Mouse (Mus musculus) lung, postnatal 14 days (tissue): ENCODE measurements around the gene Tecta.

Experiments used
- DNase-seq: peaks from one replicate; pipeline ENCODE4 v3.0.0; 2021

The Tecta gene

DNA sequence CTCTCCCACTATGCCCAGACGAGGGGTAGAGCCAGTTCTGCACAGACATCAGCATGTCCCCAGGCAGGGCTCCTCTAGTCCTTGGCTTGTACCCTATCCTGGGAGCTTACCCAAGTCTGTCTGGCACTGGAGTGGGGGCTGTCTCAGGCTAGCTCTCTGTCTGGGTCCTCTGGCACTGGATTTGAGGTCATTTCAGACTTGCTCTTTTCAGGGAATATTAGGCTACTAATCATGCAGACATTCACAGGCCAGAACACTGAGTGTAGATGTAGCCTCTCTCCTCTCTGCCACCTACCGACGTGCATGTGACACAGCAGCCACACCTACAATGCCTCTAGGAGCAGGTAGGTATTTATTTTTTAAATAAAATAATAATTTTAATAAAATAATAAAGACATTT lies 82.4 kb downstream of the Tecta start:
- no peak for DNase-seq

DNA sequence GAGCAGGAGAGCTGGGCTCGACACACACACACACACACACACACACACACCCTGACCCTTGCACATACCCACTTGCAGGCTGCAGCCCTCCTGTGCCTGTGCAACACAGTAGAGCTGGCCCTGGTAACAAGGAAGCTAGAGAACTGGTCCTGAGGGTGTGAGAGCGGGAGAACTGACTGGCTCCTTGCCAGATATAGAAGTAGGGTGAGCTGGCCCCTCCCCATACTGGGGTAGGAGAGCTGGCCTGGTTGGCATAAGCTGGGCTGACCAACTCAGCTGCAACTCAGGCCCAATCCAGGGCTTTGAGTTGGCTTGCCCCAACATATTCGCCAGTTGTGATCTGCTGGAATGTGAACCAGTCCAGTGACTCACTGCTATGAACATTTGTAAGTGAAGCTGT lies 83.9 kb downstream of the Tecta start:
- no peak for DNase-seq

DNA sequence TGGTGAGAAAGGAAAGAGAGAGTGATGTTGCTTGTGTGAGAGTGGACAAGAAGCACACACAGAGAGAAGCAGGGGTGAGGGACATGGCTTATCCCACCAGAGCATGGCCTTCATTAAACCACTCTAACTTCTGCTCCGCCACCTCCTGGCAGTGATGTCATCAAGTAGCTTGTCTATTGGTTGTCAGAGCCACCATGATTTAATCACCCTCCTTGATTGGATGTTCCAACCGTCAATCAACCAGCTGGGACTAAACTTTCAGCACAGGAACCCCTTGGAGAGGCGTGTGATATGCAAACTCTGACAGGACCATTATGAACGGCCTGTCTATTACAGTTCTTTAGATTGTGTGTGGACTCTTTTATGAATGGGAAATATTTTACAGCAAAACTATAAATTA lies 84.8 kb downstream of the Tecta start:
- no peak for DNase-seq

DNA sequence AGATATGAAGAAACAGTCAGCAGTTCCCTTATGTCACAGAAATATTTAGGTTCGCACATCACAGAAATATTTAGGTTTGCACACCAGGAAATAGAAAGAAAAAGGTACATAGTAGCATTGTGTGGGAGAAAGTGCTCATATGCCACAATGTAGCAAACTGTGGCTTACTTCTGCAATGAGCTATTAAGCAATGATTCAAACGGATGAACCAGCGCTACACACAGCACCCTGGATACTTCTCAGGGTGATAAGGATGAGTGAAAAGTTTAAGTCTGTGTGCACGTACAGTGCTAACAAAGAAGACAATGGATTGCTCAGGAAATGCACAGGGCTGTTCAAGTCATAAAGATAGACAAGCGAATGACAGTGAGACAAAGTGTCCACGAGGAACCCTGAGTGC lies 85.3 kb downstream of the Tecta start:
- DNase-seq, result no peak

DNA sequence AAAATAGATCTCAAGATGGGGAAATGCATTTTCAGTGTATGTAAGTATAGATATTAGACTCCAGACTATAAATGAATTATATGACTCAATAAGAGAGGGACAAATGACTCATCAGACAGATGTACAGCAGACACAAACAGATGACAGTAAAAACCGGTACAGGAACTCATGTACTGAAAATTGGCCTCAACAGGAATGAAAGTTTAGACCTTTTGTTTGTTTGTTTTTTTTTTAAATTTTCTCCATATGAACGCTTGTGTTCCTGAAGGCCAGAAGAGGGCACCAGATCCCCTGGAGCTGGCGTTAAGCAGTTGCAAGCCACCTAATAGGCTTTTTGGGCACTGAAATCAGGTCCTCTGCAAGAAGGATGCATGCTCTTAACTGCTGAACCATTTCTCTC lies 85.9 kb downstream of the Tecta start:
- no peak for DNase-seq

DNA sequence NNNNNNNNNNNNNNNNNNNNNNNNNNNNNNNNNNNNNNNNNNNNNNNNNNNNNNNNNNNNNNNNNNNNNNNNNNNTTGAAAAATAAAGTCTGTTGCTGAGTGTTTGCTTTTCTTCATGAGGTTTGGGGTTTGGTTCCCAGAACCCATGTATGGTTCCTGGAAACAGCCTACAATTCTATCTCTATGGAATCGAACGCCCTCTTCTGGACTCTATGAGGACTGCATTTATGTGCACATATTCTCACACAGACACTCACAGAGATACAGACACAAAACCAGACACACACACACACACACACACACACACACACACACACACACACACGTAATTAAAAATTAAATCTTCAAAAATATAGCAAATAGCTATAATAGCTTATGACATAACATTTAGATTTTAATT lies 88.4 kb downstream of the Tecta start:
- no peak for DNase-seq

DNA sequence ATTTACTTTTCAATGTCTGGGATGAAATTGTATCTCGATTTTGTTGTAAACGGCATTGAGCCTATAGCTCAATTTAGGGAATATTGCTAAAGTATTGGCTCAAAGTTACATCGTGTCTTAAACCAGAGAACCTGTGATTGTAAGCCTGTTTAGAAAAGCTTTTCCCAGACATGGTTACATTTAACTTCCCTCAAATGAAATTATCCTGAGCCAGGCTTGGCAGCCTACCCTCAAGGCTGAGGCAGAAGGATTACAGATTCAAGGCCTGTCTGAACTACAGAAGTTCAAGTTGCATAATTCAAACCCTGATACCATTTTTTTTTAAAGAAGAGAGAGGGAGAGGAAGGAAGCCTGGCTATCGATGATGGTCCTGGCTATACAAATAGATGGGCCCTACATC lies 95.8 kb downstream of the Tecta start:
- no peak for DNase-seq

DNA sequence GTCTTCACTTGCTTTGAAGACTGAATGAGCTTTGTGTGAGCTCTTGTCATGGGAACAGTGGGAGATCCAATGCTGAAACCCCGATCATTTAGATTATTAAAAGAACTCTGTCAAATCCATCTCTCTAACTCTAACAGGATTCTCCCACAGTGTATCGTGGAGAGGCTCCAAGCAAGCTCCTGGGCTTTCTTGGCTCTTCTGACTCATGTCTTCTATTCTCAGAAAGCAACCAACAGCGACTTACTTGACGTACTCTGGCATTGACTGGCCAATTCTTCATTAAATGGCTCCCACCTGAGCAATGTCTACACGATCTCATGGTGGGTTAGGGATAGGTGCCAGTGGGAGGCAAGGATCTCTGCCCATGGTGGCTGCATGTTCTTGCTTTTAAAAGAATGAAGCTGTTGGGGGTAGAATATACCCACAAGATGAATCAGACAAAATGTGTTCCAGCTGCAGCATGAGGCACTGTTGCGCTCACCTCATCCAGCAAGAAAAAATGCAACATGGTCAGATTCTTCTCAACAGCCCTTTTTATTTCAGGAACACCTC lies 98.6 kb downstream of the Tecta start:
- DNase-seq, result no peak

DNA sequence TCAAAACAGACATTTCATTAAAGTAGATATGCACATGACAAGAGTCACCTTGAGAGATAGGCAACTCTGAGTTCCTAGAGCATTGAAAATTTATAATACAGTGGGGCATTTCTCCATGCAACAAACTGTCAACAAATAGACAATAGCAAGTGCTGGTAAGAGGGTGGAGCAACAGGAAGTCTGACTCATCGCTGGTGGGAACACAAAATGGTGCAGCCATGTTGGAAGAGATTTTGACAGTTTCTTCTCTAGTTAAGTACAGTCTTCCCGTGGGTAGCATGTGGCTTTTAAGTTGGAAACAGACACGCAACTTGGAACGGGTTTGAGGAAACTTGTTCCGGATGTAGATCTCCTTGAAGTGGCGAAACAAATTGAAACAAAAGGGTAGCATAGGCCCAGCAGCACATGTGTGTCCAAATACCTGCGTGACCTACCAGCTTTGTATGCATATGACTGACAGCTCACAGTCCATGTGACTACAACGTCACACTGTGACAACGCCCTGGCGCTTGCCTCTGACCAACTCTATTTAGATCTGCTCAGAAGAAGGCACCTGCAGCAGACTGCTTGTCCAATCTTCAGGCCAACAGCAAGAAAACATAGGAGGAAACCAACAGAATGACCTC lies 103.3 kb downstream of the Tecta start:
- no peak for DNase-seq

DNA sequence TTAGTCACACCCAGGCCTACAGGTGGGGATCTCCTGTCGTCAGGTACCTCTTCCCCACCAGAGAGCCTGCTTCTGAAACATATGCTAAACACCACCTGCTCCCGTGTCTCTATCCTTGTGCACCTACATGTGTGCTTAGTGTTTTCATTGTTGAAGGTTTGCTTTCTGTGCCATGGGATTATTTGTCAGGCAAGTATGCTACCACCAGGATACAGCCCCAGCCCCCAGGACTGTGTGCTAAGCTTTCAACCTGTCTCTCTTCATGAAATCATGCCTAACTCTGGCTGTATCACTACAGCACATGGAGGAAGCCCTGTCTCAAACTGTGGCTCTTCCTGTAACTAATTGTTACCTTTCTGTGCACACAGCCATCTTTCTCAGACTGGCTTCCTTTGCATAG lies 105.6 kb downstream of the Tecta start:
- DNase-seq, result no peak

DNA sequence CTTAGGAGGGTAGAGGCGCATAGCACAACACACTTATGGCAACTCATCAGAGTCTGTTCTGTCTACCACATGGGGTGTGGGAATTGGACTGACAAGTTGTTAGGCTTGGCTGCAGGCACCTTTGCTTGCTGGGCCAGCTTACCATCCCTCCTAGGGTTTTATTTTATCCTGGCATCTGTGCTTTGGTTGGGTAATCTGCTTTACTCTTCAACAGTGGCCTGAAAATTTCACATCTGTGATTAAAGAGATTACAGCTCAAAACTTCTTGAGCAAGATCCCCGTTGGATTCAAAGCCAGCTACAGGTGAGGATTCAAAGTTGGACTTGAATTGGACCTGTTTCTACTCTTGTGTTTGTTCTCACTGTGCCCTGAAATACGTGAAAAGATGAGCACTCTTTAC lies 106.1 kb downstream of the Tecta start:
- no peak for DNase-seq

DNA sequence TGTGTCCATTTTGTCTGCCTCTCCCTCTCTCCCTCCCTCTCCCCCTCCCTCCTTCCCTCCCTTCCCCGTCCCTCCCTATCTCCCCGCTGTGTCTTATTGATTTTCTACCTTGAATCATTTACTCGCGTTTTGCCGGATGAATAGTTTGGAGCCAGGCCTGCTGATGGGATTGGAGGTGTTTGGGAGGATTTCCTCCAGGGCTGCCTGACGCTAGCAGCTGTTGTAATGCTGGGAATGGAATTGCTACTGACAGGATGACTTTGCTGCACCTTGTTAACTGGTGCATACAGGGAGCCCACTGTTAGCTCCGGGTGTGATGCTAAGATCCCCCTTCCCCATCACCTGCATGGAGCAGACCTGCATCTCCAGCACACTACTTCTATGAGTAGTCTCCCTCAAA lies 106.7 kb downstream of the Tecta start:
- no peak for DNase-seq

DNA sequence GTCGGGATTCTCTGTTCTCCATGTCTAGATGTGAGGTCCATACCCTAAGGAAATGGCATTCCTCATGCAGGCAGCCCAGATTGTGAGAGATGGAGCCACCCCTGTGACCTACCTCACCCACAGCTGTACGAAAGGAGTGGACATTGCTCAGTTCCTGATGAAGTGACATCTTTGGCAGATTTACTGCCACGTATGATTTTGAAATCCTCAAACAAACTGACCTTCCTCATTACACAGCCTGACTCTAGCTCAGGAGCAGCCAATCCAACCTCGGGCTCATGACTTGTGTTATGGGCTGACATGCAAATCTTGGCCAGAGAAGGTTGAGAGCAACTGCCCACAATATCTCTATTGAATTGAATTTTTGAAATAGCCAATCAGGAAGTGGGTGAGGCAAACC lies 120.1 kb downstream of the Tecta start:
- DNase-seq, result no peak
